Mouse (Mus musculus) heart, embryonic 11.5 days (tissue): ENCODE data around the gene Ltb. TPM values are rescaled to one million over a fixed set of nuclear protein-coding genes. Genes with fewer than 3 reads are reported as not detected.
A peak's percentile ranks its signal among the peaks of the same experiment; 100 is the strongest.
"Not testable (repeated sequence)": the region's sequence is repeated elsewhere in the genome, so short reads cannot be mapped to it uniquely, and the experiment has no call there.

Source experiments
- ATAC-seq: fragments of 200-750 bp; cut with Nextera tagmentation; replicated peaks from 2 replicates; pipeline ENCODE4 v1.8.0; 2017; ENCODE audit warnings: moderate library complexity; ENCODE audit not compliant: insufficient number of reproducible peaks, low FRiP score, low TSS enrichment
- H3K27ac ChIP-seq: fragments of 300-500 bp; sonication (generic); 2 replicates; pipeline ENCODE4 v1.5.1; 2014; ENCODE audit warnings: mild to moderate bottlenecking, low read depth, low read length
- H3K27me3 ChIP-seq: fragments of 300-500 bp; sonication (generic); 2 replicates; pipeline ENCODE4 v1.6.1; 2014; ENCODE audit warnings: mild to moderate bottlenecking, low read length, mixed read lengths; ENCODE audit not compliant: control insufficient read depth, insufficient read depth
- H3K36me3 ChIP-seq: fragments of 300-500 bp; sonication (generic); 2 replicates; pipeline ENCODE4 v1.6.1; 2014; ENCODE audit warnings: mild to moderate bottlenecking, low read length, moderate library complexity, mixed read lengths; ENCODE audit not compliant: control insufficient read depth, insufficient read depth
- H3K4me1 ChIP-seq: fragments of 300-500 bp; sonication (generic); 2 replicates; pipeline ENCODE4 v1.6.1; 2014; ENCODE audit warnings: low read length; ENCODE audit not compliant: control insufficient read depth, insufficient read depth
- H3K4me2 ChIP-seq: fragments of 300-500 bp; sonication (generic); 2 replicates; pipeline ENCODE4 v1.6.1; 2014; ENCODE audit warnings: mild to moderate bottlenecking, moderate library complexity
- H3K4me3 ChIP-seq: fragments of 300-500 bp; sonication (generic); 2 replicates; pipeline ENCODE4 v1.5.1; 2014; ENCODE audit warnings: low read depth, low read length
- H3K9ac ChIP-seq: fragments of 300-500 bp; sonication (generic); 2 replicates; pipeline ENCODE4 v1.6.1; 2014; ENCODE audit warnings: mild to moderate bottlenecking, low read depth, low read length, moderate library complexity
- H3K9me3 ChIP-seq: fragments of 300-500 bp; sonication (generic); replicated peaks from 2 replicates; pipeline ENCODE4 v1.6.1; 2016; ENCODE audit warnings: low read length; ENCODE audit not compliant: control insufficient read depth
- WGBS: fragments of 180-500 bp; shearing (Covaris S2); extraction: QIAGEN DNeasy Blood & Tissue Kit; methylation state at CpG from one replicate; pipeline ENCODE4 v1.1.7; 2014; ENCODE audit not compliant: insufficient replicate concordance; 5-methylcytosine and 5-hydroxymethylcytosine counted together
- polyA plus RNA-seq: library from polyadenylated mRNA; unstranded; fragments of >200 nt; fragmentation: Nextera tagmentation; extraction: Ambion mirVana; gene quantifications from 2 replicates; pipeline ENCODE4 v1.2.1, GENCODE M21; 2014

The Ltb gene
- polyA plus RNA-seq, 1 experiment from 2014 or later, result 0.42 TPM

- peaks cover 16% of the 10 kb centered on the region for H3K4me1 ChIP-seq
- 82% methylated on average over 5 of the region's 5 CpGs for WGBS
- H3K9me3 ChIP-seq, result no peaks in the 10 kb centered on the region
- H3K27ac ChIP-seq, result no peak overlapping the region
- peaks cover 15% of the 10 kb centered on the region; the same call in 1 of the 2 replicates for H3K36me3 ChIP-seq
- no peak for ATAC-seq
- H3K4me3 ChIP-seq, result no peak overlapping the region
- no peak overlapping the region for H3K9ac ChIP-seq
- no peak overlapping the region for H3K4me2 ChIP-seq
- H3K27me3 ChIP-seq, result no peaks in the 10 kb centered on the region
Observed at GRCm38 (mm10) chr17:35232659-35233058, 38.4 kb downstream of the Ltb start.

GRCm38 (mm10) chr17:35233114-35233980 lies 39.1 kb downstream of the Ltb start, which contains the start of gene Atp6v1g2:
TSS of gene Atp6v1g2 (plus strand) at chr17:35233660.
- Histone ChIP-seq H3K36me3 (peaks cover 13% of the 10 kb centered on the region; the same call in 1 of the 2 replicates), H3K4me3 (peak within 1 kb of the TSS; percentile 67), H3K4me2 (peak within 1 kb of the TSS; percentile 90), H3K27ac (peak within 1 kb of the TSS; percentile 83), H3K9me3 (no peaks in the 10 kb centered on the region), H3K4me1 (peaks cover 16% of the 10 kb centered on the region), H3K9ac (0 out of 2 replicates have a peak within 1 kb of the TSS, but pooled peaks have one; percentile 16), H3K27me3 (no peaks in the 10 kb centered on the region)
- WGBS, result 68% methylated on average over 18 of the region's 18 CpGs
- peak; percentile 1; the same call in 1 of the 2 replicates for ATAC-seq

- not testable (repeated sequence) for H3K36me3 ChIP-seq, H3K9ac ChIP-seq, H3K9me3 ChIP-seq, H3K27me3 ChIP-seq, ATAC-seq
- 83% methylated on average over 7 of the region's 7 CpGs for WGBS
- Histone ChIP-seq H3K4me2 (peak overlapping the region; percentile 90), H3K4me1 (peaks cover 16% of the 10 kb centered on the region), H3K27ac (peak overlapping the region; percentile 83), H3K4me3 (peak overlapping the region; percentile 67)
Observed at GRCm38 (mm10) chr17:35234090-35234489, 39.9 kb downstream of the Ltb start.

GRCm38 (mm10) chr17:35234903-35235302 lies 40.7 kb downstream of the Ltb start:
- Histone ChIP-seq H3K9me3 (no peaks in the 10 kb centered on the region), H3K9ac (peak overlapping the region; percentile 93), H3K27ac (peak overlapping the region; percentile 96), H3K4me2 (peak overlapping the region; percentile 90), H3K4me1 (peaks cover 16% of the 10 kb centered on the region), H3K36me3 (0 out of 2 replicates have a peak, but pooled peaks cover 5% of the 10 kb centered on the region), H3K4me3 (peak overlapping the region; percentile 67), H3K27me3 (no peaks in the 10 kb centered on the region)
- ATAC-seq, result peak; percentile 6; the same call in 1 of the 2 replicates
- WGBS, result 6% methylated on average over 28 of the region's 31 CpGs

GRCm38 (mm10) chr17:35235614-35236389 lies 41.6 kb downstream of the Ltb start, which contains the start of gene Nfkbil1:
TSS of gene Nfkbil1 (minus strand) at chr17:35235792.
- Histone ChIP-seq H3K27ac (peak within 1 kb of the TSS; percentile 96), H3K36me3 (0 out of 2 replicates have a peak, but pooled peaks cover 1% of the 10 kb centered on the region), H3K9ac (peak within 1 kb of the TSS; percentile 93), H3K4me3 (peak within 1 kb of the TSS; percentile 67), H3K4me2 (peak within 1 kb of the TSS; percentile 90), H3K4me1 (peaks cover 21% of the 10 kb centered on the region), H3K9me3 (no peaks in the 10 kb centered on the region), H3K27me3 (no peaks in the 10 kb centered on the region)
- ATAC-seq, result peak; percentile 76
- 0% methylated on average over 35 of the region's 35 CpGs for WGBS

- under 1% methylated on average over 18 of the region's 18 CpGs for WGBS
- Histone ChIP-seq H3K4me1 (peaks cover 23% of the 10 kb centered on the region), H3K4me3 (peak overlapping the region; percentile 67), H3K4me2 (peak overlapping the region; percentile 90), H3K9ac (peak overlapping the region; percentile 93), H3K9me3 (no peaks in the 10 kb centered on the region), H3K27ac (peak overlapping the region; percentile 96), H3K36me3 (no peaks in the 10 kb centered on the region), H3K27me3 (no peaks in the 10 kb centered on the region)
- peak; percentile 61 for ATAC-seq
Observed at GRCm38 (mm10) chr17:35236390-35236746, 42.1 kb downstream of the Ltb start.

- no peak overlapping the region for H3K9ac ChIP-seq
- H3K4me3 ChIP-seq, result no peak overlapping the region
- H3K9me3 ChIP-seq, result no peaks in the 10 kb centered on the region
- no peaks in the 10 kb centered on the region for H3K27me3 ChIP-seq
- no peak overlapping the region for H3K27ac ChIP-seq
- ATAC-seq, result no peak
- H3K36me3 ChIP-seq, result no peaks in the 10 kb centered on the region
- H3K4me2 ChIP-seq, result no peak overlapping the region; the same call in 1 of the 2 replicates
- peaks cover 23% of the 10 kb centered on the region for H3K4me1 ChIP-seq
- WGBS, result 69% methylated on average over 9 of the region's 9 CpGs
Observed at GRCm38 (mm10) chr17:35236996-35237395, 42.8 kb downstream of the Ltb start.

- no peak overlapping the region for H3K9ac ChIP-seq
- H3K27ac ChIP-seq, result no peak overlapping the region
- peaks cover 23% of the 10 kb centered on the region for H3K4me1 ChIP-seq
- no peak overlapping the region for H3K4me2 ChIP-seq
- no peak overlapping the region for H3K4me3 ChIP-seq
- ATAC-seq, result no peak
- no peaks in the 10 kb centered on the region for H3K27me3 ChIP-seq
- 78% methylated on average over 12 of the region's 12 CpGs for WGBS
- H3K9me3 ChIP-seq, result no peaks in the 10 kb centered on the region
- no peaks in the 10 kb centered on the region for H3K36me3 ChIP-seq
Observed at GRCm38 (mm10) chr17:35237504-35237903, 43.3 kb downstream of the Ltb start.
